Mouse (Mus musculus) cerebellum, adult 9-11 months (tissue): ENCODE measurements around the gene Cxcr1.
"Not testable (repeated sequence)": the region's sequence is repeated elsewhere in the genome, so short reads cannot be mapped to it uniquely, and the experiment has no call there.

ENCODE experiments used
- DNase-seq: peaks from one replicate; pipeline ENCODE4 v3.0.0; 2022

Gene Cxcr1

DNA sequence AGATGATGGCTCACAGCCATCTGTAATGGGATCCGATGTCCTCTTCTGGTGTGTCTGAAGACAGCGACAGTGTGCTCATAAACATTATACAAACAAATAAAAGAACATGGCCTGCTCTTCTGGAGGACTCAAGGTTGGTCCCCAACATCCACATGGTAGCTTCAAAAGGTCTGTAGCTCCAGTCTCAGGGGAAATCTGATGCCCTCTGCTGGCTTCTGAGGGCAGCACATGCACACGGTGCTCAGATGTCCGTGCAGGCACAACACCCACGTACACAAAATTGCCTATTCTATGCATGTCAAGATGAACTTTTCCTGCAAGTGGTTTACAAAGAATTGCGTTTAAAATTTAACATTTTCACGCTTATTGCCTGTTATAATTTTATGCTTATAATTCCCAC, 1.5 kb upstream of the Cxcr1 start:
- no peak for DNase-seq

DNA sequence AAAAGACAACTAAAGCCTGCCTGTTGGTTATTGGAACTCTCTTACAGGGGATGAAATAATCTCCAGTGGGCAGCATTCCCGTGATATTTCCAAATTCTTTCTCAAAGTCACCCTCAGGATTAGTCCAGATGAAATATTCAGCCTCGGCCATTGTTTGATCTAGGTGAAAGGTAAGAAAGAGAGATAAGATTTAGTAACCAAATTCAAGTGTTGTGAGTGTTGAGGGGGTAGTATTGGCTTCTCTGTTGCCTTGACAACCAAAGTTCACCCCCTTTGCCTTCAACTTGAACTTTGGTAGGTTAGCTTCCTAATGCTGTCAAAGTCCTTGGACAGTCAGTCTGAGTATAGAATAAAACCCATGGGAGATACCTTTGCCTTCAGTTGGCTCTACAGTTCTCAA, 1.7 kb downstream of the Cxcr1 start:
- no peak for DNase-seq

- DNase-seq = no peak
These were observed 4.0 kb downstream of the Cxcr1 start for GRCm38 (mm10) chr1:74190471-74190870.

DNA sequence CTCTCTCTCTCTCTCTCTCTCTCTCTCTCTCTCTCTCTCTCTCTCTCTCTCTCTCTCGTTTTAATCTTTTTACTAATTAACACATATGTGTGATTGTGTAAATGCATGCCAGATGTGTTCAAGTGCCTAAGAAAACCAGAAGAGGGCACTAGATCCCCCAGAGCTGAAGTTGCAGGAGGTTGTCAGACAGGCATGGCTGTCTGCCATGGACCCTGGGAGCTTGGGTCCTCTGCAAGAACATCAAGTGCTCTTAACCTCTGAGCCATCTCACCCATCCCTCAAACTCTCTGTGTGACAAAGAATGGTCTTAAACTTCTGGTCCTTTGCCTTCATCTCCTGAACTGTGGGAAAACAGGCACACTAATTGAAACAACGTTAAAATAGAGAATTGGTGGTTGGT, 11.4 kb downstream of the Cxcr1 start:
- DNase-seq = no peak

- no peak for DNase-seq
These were observed 13.0 kb downstream of the Cxcr1 start for GRCm38 (mm10) chr1:74181462-74181861.

- no peak for DNase-seq
These were observed 14.6 kb downstream of the Cxcr1 start for GRCm38 (mm10) chr1:74179624-74180408.

DNA sequence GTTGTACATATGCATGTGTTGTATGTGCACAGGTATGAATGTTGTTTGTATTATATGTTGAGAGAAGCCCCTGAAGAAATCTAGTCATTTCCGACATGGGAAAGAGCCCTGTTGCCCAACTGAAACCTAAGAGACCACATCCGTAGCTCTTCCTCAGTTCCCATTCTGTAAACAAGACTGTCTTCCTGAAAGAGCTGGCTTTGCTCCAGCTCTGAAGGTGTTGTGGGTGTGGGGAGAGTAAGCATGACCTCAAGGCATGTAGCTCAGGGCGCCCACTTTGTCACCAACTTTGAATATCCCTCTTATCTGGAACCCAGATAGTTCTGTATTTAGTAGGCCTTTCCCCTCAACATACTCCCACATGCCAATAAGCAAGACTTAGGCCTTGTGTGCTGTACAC, 15.8 kb downstream of the Cxcr1 start:
- no peak for DNase-seq

DNA sequence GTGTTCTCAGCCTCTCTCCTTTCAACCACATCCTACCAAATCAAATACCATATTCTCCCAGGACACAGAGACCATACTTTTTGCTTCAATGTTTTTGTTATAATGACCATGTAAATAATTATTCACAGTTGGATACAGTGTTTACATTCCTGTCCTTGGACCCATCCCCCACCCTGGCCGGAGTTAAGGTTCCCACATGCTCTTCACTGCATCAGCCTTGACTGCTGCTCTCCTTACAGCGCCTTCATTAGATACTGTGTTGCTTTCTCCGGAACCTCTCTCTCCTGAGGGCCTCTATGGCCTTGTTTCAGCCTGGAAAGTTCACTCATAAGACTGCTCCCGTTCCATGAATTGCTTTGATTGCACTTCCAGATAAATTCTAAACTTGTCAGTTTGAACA, 18.7 kb downstream of the Cxcr1 start:
- no peak for DNase-seq

GRCm38 (mm10) chr1:74172722-74173121, 21.7 kb downstream of the Cxcr1 start:
- no peak for DNase-seq

GRCm38 (mm10) chr1:74169721-74170120, 24.7 kb downstream of the Cxcr1 start:
- DNase-seq = no peak

DNA sequence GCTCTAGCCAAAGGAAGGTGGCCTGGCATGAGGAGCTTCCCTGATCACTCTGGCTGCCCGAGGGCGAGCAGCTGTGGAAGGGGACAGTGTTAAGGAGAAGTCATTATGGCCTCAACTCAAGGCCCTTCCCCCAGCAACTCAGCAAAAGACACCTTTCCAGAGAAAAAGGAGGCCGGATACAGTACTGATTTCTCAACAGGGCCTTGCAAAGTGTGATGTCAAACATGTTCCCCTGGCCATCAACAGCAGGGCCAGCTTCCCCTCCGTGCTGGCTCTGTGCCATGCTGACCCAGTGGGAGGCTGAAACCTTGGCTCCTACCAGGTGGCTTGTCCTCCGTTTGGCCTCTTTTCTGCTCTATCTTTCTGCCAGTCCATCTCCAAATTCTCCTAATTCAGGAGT, 27.3 kb downstream of the Cxcr1 start:
- no peak for DNase-seq

GRCm38 (mm10) chr1:74160036-74160435, 34.4 kb downstream of the Cxcr1 start:
- DNase-seq = no peak

GRCm38 (mm10) chr1:74159613-74160012, 34.8 kb downstream of the Cxcr1 start:
- not testable (repeated sequence) for DNase-seq

DNA sequence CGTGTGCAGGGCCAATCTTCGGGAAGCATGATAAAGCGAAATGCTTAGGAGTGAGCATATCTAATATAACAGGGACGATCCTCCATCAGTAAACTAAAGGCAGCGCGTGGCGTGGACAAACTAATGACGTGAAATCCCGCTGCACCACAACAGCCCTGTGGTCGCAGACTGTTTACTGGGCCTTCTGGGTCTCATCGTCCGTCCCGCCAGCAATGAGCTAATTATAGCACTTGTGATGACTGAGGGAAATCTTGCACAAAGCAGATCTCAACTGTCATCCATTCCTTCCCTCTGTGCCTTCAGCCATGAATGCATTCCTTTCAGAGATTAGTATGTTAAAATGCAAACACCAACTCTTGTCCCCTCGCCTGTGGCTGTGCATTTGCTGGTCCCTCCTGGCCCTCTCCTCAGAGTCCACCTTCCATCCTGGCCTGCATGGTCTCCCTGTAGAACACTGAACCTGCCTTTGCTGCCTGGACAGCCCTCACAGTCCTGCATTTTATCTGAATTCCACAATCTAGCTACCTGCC, 38.0 kb downstream of the Cxcr1 start:
- no peak for DNase-seq

GRCm38 (mm10) chr1:74155435-74156012, 38.9 kb downstream of the Cxcr1 start:
- no peak for DNase-seq

GRCm38 (mm10) chr1:74153461-74154184, 40.8 kb downstream of the Cxcr1 start, which contains the start of gene Cxcr2:
Gene Cxcr2 (plus strand): TSS chr1:74153989.
- DNase-seq = no peak

- no peak for DNase-seq
These were observed 43.3 kb downstream of the Cxcr1 start for GRCm38 (mm10) chr1:74151091-74151490.

DNA sequence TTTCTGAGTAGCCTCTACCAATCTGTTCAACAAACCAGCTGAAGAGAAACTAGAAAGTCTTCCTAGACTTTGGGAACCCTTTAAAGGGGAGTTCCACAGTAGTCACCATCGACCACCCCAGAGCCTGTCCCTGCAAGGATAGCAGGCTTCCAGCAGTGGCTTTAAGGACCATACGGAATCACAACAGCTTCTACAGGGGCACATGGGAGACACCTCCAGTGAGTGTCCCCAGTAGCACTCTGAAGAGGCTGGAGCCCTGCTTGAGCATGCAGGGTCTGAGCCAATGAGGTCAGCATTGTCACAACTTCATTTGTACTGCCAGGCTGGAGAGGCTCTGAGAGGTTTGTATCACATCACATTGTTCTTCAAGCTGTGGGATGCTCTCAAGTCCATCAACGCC, 44.3 kb downstream of the Cxcr1 start:
- DNase-seq = no peak

- no peak for DNase-seq
These were observed 45.1 kb downstream of the Cxcr1 start for GRCm38 (mm10) chr1:74149106-74149885.
